Mouse (Mus musculus) liver, adult (tissue): ENCODE results near the gene Ppp2r2c.

Source experiments
- GATA4 ChIP-seq: IDR thresholded peaks from 2 replicates; pipeline ENCODE4 v1.6.1; 2014; ENCODE audit warnings: mild to moderate bottlenecking, low read length; ENCODE audit not compliant: insufficient replicate concordance

The Ppp2r2c gene

DNA sequence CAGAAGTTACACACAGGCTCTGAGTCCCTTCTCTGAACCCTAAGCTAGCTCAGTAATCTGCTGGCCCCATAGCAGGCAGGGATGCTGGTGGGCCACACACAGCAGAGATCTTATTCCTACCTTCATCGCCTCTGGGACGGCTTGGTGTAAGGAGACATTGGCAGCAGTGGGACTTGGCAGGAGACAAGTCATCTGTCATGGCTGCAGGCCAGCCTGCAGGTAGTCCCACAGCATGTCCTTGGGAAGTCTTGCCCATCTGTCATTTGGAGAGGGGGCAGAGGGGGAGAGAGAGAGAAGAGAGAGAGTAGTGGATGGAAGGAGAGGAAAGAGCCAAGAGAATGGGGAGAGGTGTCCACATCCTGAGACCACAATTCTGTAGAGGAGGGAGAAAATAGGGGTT lies 35.8 kb downstream of the Ppp2r2c start:
- TF ChIP-seq GATA4 = no peak

DNA sequence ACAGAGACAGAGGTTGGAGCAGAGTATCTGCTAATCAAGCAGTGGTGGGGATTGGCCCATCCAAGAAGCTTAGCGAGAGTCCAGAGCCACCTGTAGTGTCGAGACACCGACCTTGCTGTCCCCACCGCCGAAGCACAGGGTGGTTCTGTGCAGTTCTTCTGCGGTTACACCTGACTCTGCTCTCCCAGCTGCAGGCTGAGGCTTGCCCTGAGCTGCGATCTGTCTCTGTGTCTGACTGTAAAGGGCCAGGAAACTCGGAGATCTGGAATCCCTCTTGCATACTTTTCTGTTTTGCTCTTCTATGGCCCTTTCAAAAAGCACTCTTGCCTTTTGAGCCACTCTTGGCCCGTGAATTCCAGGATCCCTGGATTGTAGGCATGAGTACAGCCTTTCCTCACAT lies 36.4 kb downstream of the Ppp2r2c start:
- no peak for TF ChIP-seq GATA4

DNA sequence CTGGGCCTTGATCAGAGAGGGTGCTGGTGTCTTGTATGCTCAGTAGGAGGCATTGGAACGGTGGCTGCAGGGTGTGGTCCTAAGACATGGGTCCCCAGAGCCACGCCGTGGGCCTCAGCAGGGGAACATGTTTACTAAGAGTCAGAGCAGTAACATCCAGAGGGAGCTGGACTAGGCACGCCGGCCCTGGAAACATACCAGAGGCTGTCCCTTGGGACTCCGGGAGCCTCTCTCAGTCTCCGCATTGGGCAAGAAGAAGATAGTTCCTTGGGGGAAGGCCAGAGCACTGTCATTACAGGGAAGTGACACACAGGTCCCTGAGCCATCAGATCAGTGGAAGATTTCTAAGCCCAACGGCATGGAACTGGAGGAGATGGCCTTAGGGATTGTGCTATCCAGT lies 36.9 kb downstream of the Ppp2r2c start:
- no peak for TF ChIP-seq GATA4

- no peak for TF ChIP-seq GATA4
Observed at GRCm38 (mm10) chr5:36907695-36908094, 39.4 kb downstream of the Ppp2r2c start.

- TF ChIP-seq GATA4 = no peak
Observed at GRCm38 (mm10) chr5:36909545-36909944, 41.2 kb downstream of the Ppp2r2c start.

DNA sequence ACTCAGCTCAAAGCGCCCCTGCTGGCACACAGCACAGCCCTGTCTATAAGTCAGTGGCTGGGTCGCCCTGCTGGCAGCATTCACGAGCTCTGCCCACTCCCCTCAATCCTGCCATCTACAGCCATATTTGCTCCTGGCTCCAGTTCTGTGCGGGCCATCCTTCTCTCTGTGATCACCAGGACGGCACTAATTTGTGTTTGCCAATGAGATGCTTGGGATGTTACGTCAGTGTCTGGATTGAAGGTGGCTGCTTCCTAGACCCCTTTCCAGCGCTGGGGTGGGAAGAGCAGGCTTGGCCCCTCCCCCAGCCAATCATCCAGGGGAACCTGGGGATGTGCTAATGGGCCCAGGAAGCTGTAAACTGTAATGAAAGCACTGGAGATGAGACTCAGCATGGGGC lies 42.7 kb downstream of the Ppp2r2c start:
- TF ChIP-seq GATA4 = no peak

DNA sequence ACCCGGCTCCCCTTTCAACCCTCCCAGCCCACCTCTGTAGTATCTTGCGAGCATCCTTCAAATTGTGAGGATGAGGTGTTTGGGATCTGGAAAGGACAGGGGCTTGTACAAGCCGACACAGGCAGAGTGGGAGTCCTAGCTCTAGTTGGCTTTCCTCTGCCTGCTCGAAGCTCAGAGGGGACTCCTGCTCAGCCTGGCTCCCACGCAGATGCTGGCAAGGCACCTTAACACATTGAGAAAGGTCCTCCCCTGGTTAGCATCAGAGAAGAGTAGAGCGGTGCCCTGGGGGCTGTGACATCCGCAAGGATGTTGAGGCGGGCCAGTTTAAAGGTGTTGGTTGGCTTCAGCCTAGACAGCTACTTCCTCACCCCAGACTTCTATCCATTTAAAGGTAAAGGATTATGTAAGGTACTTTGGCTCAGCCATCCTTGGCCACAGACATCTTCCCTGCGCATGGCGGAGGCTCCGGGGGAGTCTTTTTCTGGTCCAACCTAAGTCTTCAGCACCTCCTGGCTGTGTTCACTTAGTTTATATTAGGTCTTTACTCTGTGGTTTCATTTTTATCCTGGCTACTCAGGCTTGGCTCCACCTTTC lies 43.5 kb downstream of the Ppp2r2c start:
- TF ChIP-seq GATA4 = no peak

DNA sequence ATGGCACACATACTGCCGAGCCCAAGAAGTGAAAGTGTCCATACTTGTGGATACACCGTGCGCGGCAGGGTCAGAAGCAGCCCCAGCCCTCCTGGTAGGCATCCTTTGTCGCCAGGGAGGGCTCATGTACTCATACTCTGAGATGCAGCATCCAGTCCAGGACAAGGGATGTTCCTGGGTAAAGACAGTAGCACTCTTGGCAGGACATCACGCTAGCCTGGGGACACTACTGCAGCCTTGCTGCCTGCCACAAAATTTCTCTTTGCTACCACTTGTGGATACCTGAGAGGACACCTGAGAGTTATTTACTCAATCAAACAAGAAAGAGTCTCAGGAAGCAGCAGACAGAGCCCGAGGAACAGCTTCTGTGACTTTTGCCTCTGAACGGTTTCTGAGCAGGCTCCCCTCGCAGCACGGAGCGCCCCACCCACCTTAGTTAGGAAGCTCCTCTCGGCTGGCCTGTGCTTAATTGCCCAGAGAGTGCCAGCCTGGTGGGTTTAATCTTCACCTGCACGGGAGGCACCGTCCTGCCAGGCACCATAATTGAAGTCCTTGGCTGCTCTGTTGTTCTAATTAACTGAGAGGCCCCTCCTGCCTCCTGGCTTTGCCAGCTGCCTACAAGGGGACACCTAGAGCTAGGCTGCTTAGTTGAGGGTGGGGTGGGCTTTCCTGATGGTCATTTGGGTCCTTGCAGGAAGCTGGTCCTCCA lies 44.4 kb downstream of the Ppp2r2c start:
- no peak for TF ChIP-seq GATA4

GRCm38 (mm10) chr5:36915256-36915655 lies 46.9 kb downstream of the Ppp2r2c start:
- TF ChIP-seq GATA4 = no peak

- no peak for TF ChIP-seq GATA4
Observed at GRCm38 (mm10) chr5:36916581-36916980, 48.3 kb downstream of the Ppp2r2c start.

- no peak for TF ChIP-seq GATA4
Observed at GRCm38 (mm10) chr5:36917245-36917644, 48.9 kb downstream of the Ppp2r2c start.

GRCm38 (mm10) chr5:36918016-36918415 lies 49.7 kb downstream of the Ppp2r2c start:
- TF ChIP-seq GATA4 = no peak

- TF ChIP-seq GATA4 = no peak
Observed at GRCm38 (mm10) chr5:36920072-36920471, 51.8 kb downstream of the Ppp2r2c start.

- no peak for TF ChIP-seq GATA4
Observed at GRCm38 (mm10) chr5:36921871-36922270, 53.6 kb downstream of the Ppp2r2c start.

GRCm38 (mm10) chr5:36922811-36923210 lies 54.5 kb downstream of the Ppp2r2c start:
- no peak for TF ChIP-seq GATA4

- TF ChIP-seq GATA4 = no peak
Observed at GRCm38 (mm10) chr5:36923826-36924700, 55.8 kb downstream of the Ppp2r2c start.
